Comparison of ENCODE assay signal across 8 mouse cellular contexts in genomic region chr17:34972069-34972749, GRCm38 (mm10). TPM values are rescaled to one million over a fixed set of nuclear protein-coding genes. Genes with fewer than 3 reads are reported as not detected.
DNase-seq lines count a peak whose midpoint lies in the region; ATAC-seq and TF ChIP-seq lines count a peak whose summit lies in the region.
"Not testable (repeated sequence)": the region's sequence is repeated elsewhere in the genome, so short reads cannot be mapped to it uniquely, and the experiment has no call there.

TSS of gene Hspa1a (minus strand) at chr17:34972156.
TSS of gene Hspa1l (plus strand) at chr17:34972703.

- WGBS in bone marrow, adult 2 months, result under 1% methylated on average over 30 of the region's 33 CpGs

- intact Hi-C loops in left cerebral cortex, postnatal 36 days (cut with DNase I), result not testable (repeated sequence)

- DNase-seq in heart, adult 8-10 months (ENCODE audit: low spot score), result peak; percentile 98
- DNase-seq in kidney, adult 18-20 months, result peak; percentile 96
- peak; percentile 83 for DNase-seq in left cerebral cortex, postnatal 36 days (ENCODE audit: low spot score in 2 of 2)
- peak; percentile 78 for DNase-seq in right cerebral cortex, adult 18-20 months
- peak; percentile 84 to 87 for DNase-seq in urinary bladder, adult 18-20 months (ENCODE audit: low spot score in 2 of 2)

- H3K27ac ChIP-seq in bone marrow, adult 2 months (ENCODE audit: control insufficient read depth, insufficient read depth, low read depth, low read length, poor library complexity), result not testable (repeated sequence)
- peak within 1 kb of the TSS; percentile 15; the same call in 1 of the 2 replicates for H3K27ac ChIP-seq in embryonic fibroblast, embryonic 13.5 days (ENCODE audit: insufficient read depth, low read length)

- not testable (repeated sequence) for TF ChIP-seq CTCF in bone marrow, adult 2 months (IDR thresholded peaks at IDR 0.05; ENCODE audit: control insufficient read depth, insufficient read depth, low read length); embryonic fibroblast, embryonic 13.5 days (IDR thresholded peaks at IDR 0.05; ENCODE audit: borderline replicate concordance, insufficient read depth, low read length)

- ATAC-seq in megakaryocyte progenitor cell, adult 5-6 weeks (replicated peaks; ENCODE audit: poor library complexity), result peak; percentile 93

- H3K4me3 ChIP-seq in bone marrow, adult 2 months (replicated peaks; ENCODE audit: control insufficient read depth, low read depth, low read length), result peak within 1 kb of the TSS; percentile 23
- H3K4me3 ChIP-seq in embryonic fibroblast, embryonic 13.5 days (ENCODE audit: insufficient read depth, low read length), result peak within 1 kb of the TSS; percentile 24

- TF ChIP-seq POLR2A in bone marrow, adult 2 months (IDR thresholded peaks at IDR 0.05; ENCODE audit: borderline replicate concordance, control insufficient read depth, low read depth, low read length), result not testable (repeated sequence)
- peak; percentile 84 for TF ChIP-seq POLR2A in embryonic fibroblast, embryonic 13.5 days (IDR thresholded peaks at IDR 0.05; ENCODE audit: low read depth, low read length)

- H3K4me1 ChIP-seq in bone marrow, adult 2 months (ENCODE audit: control insufficient read depth, insufficient read depth, low read length); embryonic fibroblast, embryonic 13.5 days (ENCODE audit: control insufficient read depth, insufficient read depth, low read length): not testable (repeated sequence)

RNA-seq across cellular contexts. Expression of gene Hspa1a, which starts in this region (rescaled TPM):
- polyA plus RNA-seq in bone marrow, adult 2 months (2011; ENCODE audit: insufficient read depth, insufficient read length, low replicate concordance, missing spikeins), result 1.9 TPM in 1 of 2 replicates, not detected in the other
- polyA plus RNA-seq in embryonic fibroblast, embryonic 13.5 days (2011; ENCODE audit: insufficient read length, low read depth, missing spikeins), result 6.0 and 6.5 TPM in 2 replicates
- total RNA-seq in heart, adult 8-10 months (2022), result 1 to 10 TPM; 1.8 to 7.5 (median 3.6) TPM
- 10 to 100 TPM; 11.9 to 13.7 TPM for total RNA-seq in left cerebral cortex, postnatal 36 days (2021)
- 8.4 and 14.5 TPM in 2 replicates for total RNA-seq in megakaryocyte progenitor cell, adult 5-6 weeks (2015)
- 20.8 and 29.4 TPM in 2 replicates for total RNA-seq in megakaryocyte progenitor cell, adult 5-6 weeks (2017)

RNA-seq across cellular contexts. Expression of gene Hspa1l, which starts in this region (rescaled TPM):
- not detected in 2 replicates for polyA plus RNA-seq in bone marrow, adult 2 months (2011; ENCODE audit: insufficient read depth, insufficient read length, low replicate concordance, missing spikeins)
- not detected in 2 replicates for polyA plus RNA-seq in embryonic fibroblast, embryonic 13.5 days (2011; ENCODE audit: insufficient read length, low read depth, missing spikeins)
- total RNA-seq in heart, adult 8-10 months (2022), result 10 to 100 TPM in 2 of 4 experiments, 1 to 10 TPM in 2; 8.7 to 13.3 (median 11.0) TPM
- under 1 TPM in 1 of 2 experiments, not detected in 1; 0.32 TPM for total RNA-seq in left cerebral cortex, postnatal 36 days (2021)
- total RNA-seq in megakaryocyte progenitor cell, adult 5-6 weeks (2015), result not detected in 2 replicates
- not detected in 2 replicates for total RNA-seq in megakaryocyte progenitor cell, adult 5-6 weeks (2017)

Comparison
In these comparisons a context has a peak if more than half of its experiments do, and no peak if none do; other contexts are left out.
1. RNA of gene Hspa1l (total RNA-seq): 8.7 to 13.3 TPM in heart, adult 8-10 months; 0.32 TPM in left cerebral cortex, postnatal 36 days and not detected in megakaryocyte progenitor cell, adult 5-6 weeks; every median in the first group is over 4 times any median in the second.
2. Peak in every context shown above with its lines, with median percentiles within 50 percentile points of each other: DNase-seq.